In the genomic region with DNA sequence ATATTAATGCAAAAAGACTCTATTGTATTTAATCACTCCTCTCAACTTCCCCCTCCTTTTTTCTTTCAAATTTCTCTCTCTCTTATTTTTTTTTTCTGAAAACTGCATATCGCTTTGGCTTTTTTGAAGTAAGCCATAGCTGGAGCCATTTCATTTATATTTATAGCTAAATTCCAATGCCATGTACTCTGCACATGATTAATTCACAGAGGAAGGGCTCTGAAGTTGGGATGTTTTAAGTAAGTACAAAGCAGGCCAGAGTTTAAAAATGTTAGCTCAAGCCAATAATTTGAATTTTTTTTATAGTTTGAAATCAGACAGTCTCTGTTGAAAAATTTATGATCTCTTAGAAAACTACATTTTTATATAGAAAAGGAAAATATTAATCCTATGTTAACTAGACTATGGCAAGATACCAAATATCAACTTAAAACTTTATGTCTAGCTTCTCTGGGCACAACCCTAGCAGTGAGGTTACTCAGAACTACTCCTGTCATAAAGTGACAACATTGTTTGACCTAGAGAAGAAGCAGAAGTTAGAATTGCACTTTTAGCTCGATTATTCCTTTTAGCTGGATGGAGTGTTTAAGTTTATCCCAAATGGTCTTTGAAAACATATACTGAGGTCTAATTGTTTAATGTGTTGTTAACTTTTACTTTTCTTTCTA, we compare ENCODE assay signal across 25 mouse cellular contexts.
A peak's percentile ranks its signal among the peaks of the same experiment; 100 is the strongest.
DNase-seq lines count a peak whose midpoint lies in the region; ATAC-seq and TF ChIP-seq lines count a peak whose summit lies in the region.
"Had no signal": no experiment of that assay in that cellular context is flagged by ENCODE, and none has a peak within 500 bp of the region (broad histone marks: within the 10 kb centered on the region; RNA-seq: fewer than 3 reads in every experiment).

No protein-coding gene starts in this region.

- H3K27ac ChIP-seq in embryonic facial prominence, embryonic 15.5 days (replicated peaks) = 0 out of 2 replicates have a peak overlapping the region, but pooled peaks have one; percentile 22
- no peak overlapping the region for H3K27ac ChIP-seq in embryonic facial prominence, embryonic 10.5 days (replicated peaks)
- H3K27ac ChIP-seq in kidney, embryonic 15.5 days = peak overlapping the region; percentile 59; the same call in 1 of the 2 replicates
- no peak overlapping the region for H3K27ac ChIP-seq in kidney, embryonic 14.5 days (ENCODE audit: low read depth, low read length)
- H3K27ac ChIP-seq in lung, embryonic 14.5 days (ENCODE audit: low read depth) = 0 out of 2 replicates have a peak overlapping the region, but pooled peaks have one; percentile 8
- H3K27ac ChIP-seq: embryonic facial prominence, embryonic 12.5 days; forebrain, embryonic 10.5 days; forebrain, embryonic 13.5 days; heart, adult 2 months; heart, embryonic 10.5 days; heart, embryonic 13.5 days; hindbrain, embryonic 14.5 days had no signal

- 0 out of 2 replicates have a peak, but pooled peaks cover 9% of the 10 kb centered on the region for H3K4me1 ChIP-seq in embryonic facial prominence, embryonic 15.5 days
- peaks cover 19% of the 10 kb centered on the region; the same call in 1 of the 2 replicates for H3K4me1 ChIP-seq in embryonic facial prominence, embryonic 10.5 days
- H3K4me1 ChIP-seq in kidney, embryonic 15.5 days = peaks cover 17% of the 10 kb centered on the region
- no peaks in the 10 kb centered on the region for H3K4me1 ChIP-seq in kidney, embryonic 14.5 days (ENCODE audit: control insufficient read depth, insufficient read depth, low read length)
- H3K4me1 ChIP-seq in lung, embryonic 14.5 days (ENCODE audit: insufficient read depth) = peaks cover 7% of the 10 kb centered on the region; the same call in 1 of the 2 replicates
- 0 out of 2 replicates have a peak, but pooled peaks cover 4% of the 10 kb centered on the region for H3K4me1 ChIP-seq in lung, adult 2 months (ENCODE audit: control insufficient read depth, insufficient read depth, low read length)
- H3K4me1 ChIP-seq: forebrain, embryonic 10.5 days had no signal

- H3K36me3 ChIP-seq in embryonic facial prominence, embryonic 15.5 days = no peaks in the 10 kb centered on the region
- no peaks in the 10 kb centered on the region for H3K36me3 ChIP-seq in embryonic facial prominence, embryonic 10.5 days (replicated peaks)
- no peaks in the 10 kb centered on the region for H3K36me3 ChIP-seq in kidney, embryonic 15.5 days
- no peaks in the 10 kb centered on the region for H3K36me3 ChIP-seq in kidney, embryonic 14.5 days (ENCODE audit: control insufficient read depth, insufficient read depth, low read length)
- H3K36me3 ChIP-seq in lung, embryonic 14.5 days (ENCODE audit: insufficient read depth) = no peaks in the 10 kb centered on the region
- H3K36me3 ChIP-seq: embryonic facial prominence, embryonic 12.5 days; forebrain, embryonic 10.5 days; heart, embryonic 10.5 days; heart, embryonic 13.5 days had no signal

- no peak for DNase-seq in embryonic facial prominence, embryonic 10.5 days (ENCODE audit: low spot score)
- DNase-seq in lung, embryonic 14.5 days = no peak
- no peak for DNase-seq in lung, adult 2 months
- no peak for DNase-seq in adipocyte (ENCODE audit: low spot score)
- DNase-seq: adrenal gland, postnatal 10 days; adrenal gland, postnatal 36 days; cerebellum, adult 18-20 months; cerebellum, adult 9-10 months; cerebellum, postnatal 14 days; gastrocnemius, postnatal 10 days; gastrocnemius, postnatal 36 days; heart, adult 2 months; heart, postnatal 14 days; heart, postnatal 4 days had no signal

- no peak for ATAC-seq in embryonic facial prominence, embryonic 15.5 days (ENCODE audit: insufficient number of reproducible peaks, low FRiP score, low TSS enrichment, low read depth)
- ATAC-seq in kidney, embryonic 15.5 days (replicated peaks; ENCODE audit: low FRiP score) = no peak
- no peak for ATAC-seq in kidney, embryonic 14.5 days (ENCODE audit: low FRiP score, low TSS enrichment)
- ATAC-seq in lung, embryonic 14.5 days (ENCODE audit: insufficient read depth) = no peak
- ATAC-seq: activated CD4-positive, CD25-positive, alpha-beta regulatory T cell, adult 4 months; forebrain, embryonic 13.5 days; forebrain, embryonic 16.5 days had no signal

- H3K9me3 ChIP-seq in embryonic facial prominence, embryonic 15.5 days (replicated peaks) = no peaks in the 10 kb centered on the region
- no peaks in the 10 kb centered on the region for H3K9me3 ChIP-seq in embryonic facial prominence, embryonic 10.5 days
- H3K9me3 ChIP-seq in kidney, embryonic 15.5 days (replicated peaks) = no peaks in the 10 kb centered on the region
- no peaks in the 10 kb centered on the region for H3K9me3 ChIP-seq in kidney, embryonic 14.5 days (ENCODE audit: control insufficient read depth, low read length)
- H3K9me3 ChIP-seq in lung, embryonic 14.5 days (ENCODE audit: low read depth, low read length) = no peaks in the 10 kb centered on the region
- H3K9me3 ChIP-seq: embryonic facial prominence, embryonic 12.5 days; forebrain, embryonic 10.5 days; forebrain, embryonic 13.5 days; heart, embryonic 10.5 days; heart, embryonic 13.5 days had no signal

- H3K27me3 ChIP-seq in embryonic facial prominence, embryonic 15.5 days = no peaks in the 10 kb centered on the region
- H3K27me3 ChIP-seq in embryonic facial prominence, embryonic 10.5 days (replicated peaks; ENCODE audit: low read depth, poor library complexity, severe bottlenecking) = no peaks in the 10 kb centered on the region
- no peaks in the 10 kb centered on the region for H3K27me3 ChIP-seq in kidney, embryonic 15.5 days
- H3K27me3 ChIP-seq in kidney, embryonic 14.5 days (ENCODE audit: control insufficient read depth, insufficient read depth, low read length) = no peaks in the 10 kb centered on the region
- H3K27me3 ChIP-seq in lung, embryonic 14.5 days (ENCODE audit: insufficient read depth, low read length) = no peaks in the 10 kb centered on the region
- H3K27me3 ChIP-seq: embryonic facial prominence, embryonic 12.5 days; heart, embryonic 13.5 days had no signal

- no peak overlapping the region for H3K4me3 ChIP-seq in embryonic facial prominence, embryonic 15.5 days (replicated peaks)
- no peak overlapping the region for H3K4me3 ChIP-seq in embryonic facial prominence, embryonic 10.5 days
- H3K4me3 ChIP-seq in kidney, embryonic 15.5 days (replicated peaks) = no peak overlapping the region
- H3K4me3 ChIP-seq in kidney, embryonic 14.5 days (ENCODE audit: low read length) = no peak overlapping the region
- no peak overlapping the region for H3K4me3 ChIP-seq in lung, embryonic 14.5 days (ENCODE audit: low read depth, low read length)
- no peak overlapping the region for H3K4me3 ChIP-seq in lung, adult 2 months (replicated peaks; ENCODE audit: extremely low read depth, low read depth, low read length)
- H3K4me3 ChIP-seq: embryonic facial prominence, embryonic 12.5 days; forebrain, embryonic 10.5 days; forebrain, embryonic 13.5 days; heart, adult 2 months; heart, embryonic 10.5 days; heart, embryonic 13.5 days had no signal

- WGBS in embryonic facial prominence, embryonic 15.5 days = 39% methylated on average over 2 of the region's 2 CpGs
- 80% methylated on average over 2 of the region's 2 CpGs for WGBS in embryonic facial prominence, embryonic 10.5 days
- 54% methylated on average over 2 of the region's 2 CpGs for WGBS in kidney, embryonic 15.5 days
- WGBS in kidney, embryonic 14.5 days = 57% methylated on average over 2 of the region's 2 CpGs
- WGBS in lung, embryonic 14.5 days = 29% methylated on average over 2 of the region's 2 CpGs
- 63% methylated on average over 2 of the region's 2 CpGs for WGBS in lung, adult 2 months

- no peak overlapping the region for H3K4me2 ChIP-seq in embryonic facial prominence, embryonic 15.5 days (replicated peaks)
- H3K4me2 ChIP-seq in kidney, embryonic 15.5 days = no peak overlapping the region
- no peak overlapping the region for H3K4me2 ChIP-seq in kidney, embryonic 14.5 days (replicated peaks; ENCODE audit: low read depth, low read length)
- no peak overlapping the region for H3K4me2 ChIP-seq in lung, embryonic 14.5 days
- H3K4me2 ChIP-seq: embryonic facial prominence, embryonic 12.5 days; forebrain, embryonic 13.5 days; heart, embryonic 13.5 days; hindbrain, embryonic 14.5 days had no signal

- TF ChIP-seq POLR2A in lung, adult 2 months (IDR thresholded peaks at IDR 0.05; ENCODE audit: borderline replicate concordance, extremely low read depth, low read depth, low read length) = no peak

- TF ChIP-seq CTCF in lung, embryonic 14.5 days (IDR thresholded peaks at IDR 0.05; ENCODE audit: low read depth) = no peak
- no peak for TF ChIP-seq CTCF in lung, adult 2 months (IDR thresholded peaks at IDR 0.05; ENCODE audit: insufficient read depth, low read length)

- no peak overlapping the region for H3K9ac ChIP-seq in embryonic facial prominence, embryonic 15.5 days
- no peak overlapping the region for H3K9ac ChIP-seq in kidney, embryonic 15.5 days
- H3K9ac ChIP-seq in kidney, embryonic 14.5 days (ENCODE audit: low read depth, low read length) = no peak overlapping the region
- H3K9ac ChIP-seq in lung, embryonic 14.5 days = no peak overlapping the region
- H3K9ac ChIP-seq: embryonic facial prominence, embryonic 12.5 days; forebrain, embryonic 13.5 days; heart, embryonic 13.5 days; hindbrain, embryonic 14.5 days had no signal

Comparison
In these comparisons a context has a peak if more than half of its experiments do, and no peak if none do; other contexts are left out.
1. H3K27ac ChIP-seq: peak in embryonic facial prominence, embryonic 15.5 days (single experiment), kidney, embryonic 15.5 days (single experiment) and lung, embryonic 14.5 days (single experiment); none in embryonic facial prominence, embryonic 10.5 days (single experiment) and kidney, embryonic 14.5 days (single experiment).